Mouse (Mus musculus): Measurements from ENCODE around the gene Dnah8.

Dnah8 gene

DNA sequence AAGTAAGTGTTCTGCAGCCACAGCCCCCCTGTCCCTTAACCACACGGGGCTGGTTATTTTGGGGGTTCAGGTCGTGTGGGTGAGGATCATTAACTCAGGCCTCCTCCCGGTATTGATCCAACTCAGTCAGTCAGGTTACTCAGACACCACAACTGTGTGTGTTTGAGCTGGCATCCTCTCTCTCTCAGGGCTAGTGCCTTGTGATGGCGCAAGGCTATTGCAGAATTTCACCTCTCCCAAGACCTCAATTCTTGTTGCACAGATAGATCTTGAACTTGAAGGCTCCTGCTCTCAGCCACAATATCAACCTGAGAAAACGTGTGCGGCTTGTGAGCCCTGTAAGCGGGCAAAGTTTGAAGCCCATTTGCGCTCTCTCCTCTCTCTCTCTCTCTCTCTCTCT, 38.0 kb downstream of the Dnah8 start:
- DNase-seq (ENCODE audit: low read depth, low spot score), result no peak

GRCm38 (mm10) chr17:30663170-30663569, 39.0 kb downstream of the Dnah8 start:
- DNase-seq (ENCODE audit: low read depth, low spot score), result no peak

DNA sequence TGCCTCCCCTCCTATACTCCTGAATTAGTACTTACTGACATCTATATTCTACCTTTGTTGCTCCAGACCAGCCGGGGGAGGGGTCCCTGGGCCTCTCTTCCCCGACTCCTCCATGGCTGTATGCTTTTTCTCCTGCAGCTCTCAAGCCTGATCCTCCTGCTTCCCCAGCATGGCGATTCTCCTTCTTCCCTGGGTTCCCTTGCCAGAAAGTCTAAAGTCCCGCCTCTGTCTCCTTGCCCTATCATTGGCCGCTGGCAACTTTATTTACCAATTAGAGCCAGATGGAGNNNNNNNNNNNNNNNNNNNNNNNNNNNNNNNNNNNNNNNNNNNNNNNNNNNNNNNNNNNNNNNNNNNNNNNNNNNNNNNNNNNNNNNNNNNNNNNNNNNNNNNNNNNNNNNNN, 40.7 kb downstream of the Dnah8 start:
- DNase-seq (ENCODE audit: low read depth, low spot score), result no peak

- DNase-seq (ENCODE audit: low read depth, low spot score), result no peak
Observed at GRCm38 (mm10) chr17:30672556-30672955, 48.4 kb downstream of the Dnah8 start.

GRCm38 (mm10) chr17:30673023-30673422, 48.9 kb downstream of the Dnah8 start:
- no peak for DNase-seq (ENCODE audit: low read depth, low spot score)

DNA sequence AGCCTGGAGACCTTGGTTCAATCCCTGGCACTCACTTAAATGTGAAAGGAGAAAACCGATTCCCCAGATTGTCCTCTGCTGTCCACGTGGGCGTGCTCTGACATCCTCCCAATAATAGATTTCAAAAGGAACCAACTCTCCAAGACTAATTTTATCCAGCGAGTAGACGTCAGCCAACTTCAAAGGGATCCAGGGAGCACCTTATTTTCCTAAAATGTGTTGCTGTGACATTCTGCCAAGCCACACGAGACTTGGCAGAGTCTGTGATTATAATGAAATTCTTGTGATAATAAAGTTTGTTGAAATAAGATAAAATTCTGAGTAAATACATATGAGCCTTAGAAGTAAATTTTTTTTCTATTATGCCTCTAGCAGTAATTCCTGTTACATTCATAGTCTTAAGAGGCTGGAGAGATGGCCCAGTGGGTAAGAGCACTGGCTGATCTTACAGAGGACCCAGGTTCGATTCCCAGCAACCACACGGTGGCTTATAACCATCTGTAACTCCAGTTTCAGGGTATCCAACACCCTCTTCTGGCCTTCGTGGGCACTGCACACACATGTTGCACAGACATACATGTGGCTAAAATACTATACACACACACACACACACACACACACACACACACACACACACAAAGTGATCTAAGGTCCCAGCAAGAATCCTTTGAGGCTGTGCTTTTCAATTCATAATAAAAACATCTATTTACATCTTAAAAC, 51.0 kb downstream of the Dnah8 start:
- DNase-seq (ENCODE audit: low read depth, low spot score), result no peak

DNA sequence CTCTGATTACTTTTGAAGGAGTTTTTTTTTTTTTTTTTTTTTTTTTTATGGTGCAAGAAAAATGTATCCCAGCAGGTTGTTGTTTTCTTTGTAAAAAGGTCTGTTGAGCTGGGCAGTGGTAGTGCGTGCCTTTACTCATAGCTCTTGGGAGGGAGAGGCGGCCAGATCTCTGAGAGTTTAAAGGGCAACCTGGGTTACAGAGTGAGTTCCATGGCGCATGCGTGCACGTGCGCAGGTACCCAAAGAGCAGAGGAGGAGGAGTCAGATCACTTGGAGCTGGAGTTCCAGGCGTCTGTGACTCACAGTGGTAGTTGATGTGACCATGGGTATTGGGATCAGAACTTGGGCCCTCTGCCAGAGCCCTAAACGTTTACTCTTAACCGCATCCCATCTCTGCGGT, 54.4 kb downstream of the Dnah8 start:
- no peak for DNase-seq (ENCODE audit: low read depth, low spot score)

GRCm38 (mm10) chr17:30679612-30680011, 55.5 kb downstream of the Dnah8 start:
- DNase-seq (ENCODE audit: low read depth, low spot score), result no peak

GRCm38 (mm10) chr17:30681604-30682003, 57.5 kb downstream of the Dnah8 start:
- peak; percentile 82 for DNase-seq (ENCODE audit: low read depth, low spot score)

GRCm38 (mm10) chr17:30690181-30690580, 66.0 kb downstream of the Dnah8 start:
- DNase-seq (ENCODE audit: low read depth, low spot score), result no peak

DNA sequence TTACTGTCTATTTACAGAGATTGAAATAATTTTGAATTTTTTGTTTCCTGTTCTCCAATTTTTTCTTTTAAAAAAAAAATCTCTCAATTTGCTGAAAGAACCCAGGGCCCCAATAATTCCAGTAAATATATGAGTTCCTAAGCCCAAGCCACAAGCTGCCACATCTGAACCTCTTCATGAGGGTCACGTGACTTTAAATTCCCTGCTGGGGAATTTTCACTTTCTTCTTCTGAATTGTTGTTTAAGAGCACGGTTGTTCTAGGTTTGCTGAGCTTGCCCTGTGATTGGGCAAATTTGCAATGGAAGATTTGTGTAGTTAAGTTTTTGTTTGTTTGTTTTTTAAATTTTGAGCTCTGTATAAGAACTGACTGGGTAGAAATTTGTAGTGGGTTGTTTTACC, 67.3 kb downstream of the Dnah8 start:
- DNase-seq (ENCODE audit: low read depth, low spot score), result no peak

DNA sequence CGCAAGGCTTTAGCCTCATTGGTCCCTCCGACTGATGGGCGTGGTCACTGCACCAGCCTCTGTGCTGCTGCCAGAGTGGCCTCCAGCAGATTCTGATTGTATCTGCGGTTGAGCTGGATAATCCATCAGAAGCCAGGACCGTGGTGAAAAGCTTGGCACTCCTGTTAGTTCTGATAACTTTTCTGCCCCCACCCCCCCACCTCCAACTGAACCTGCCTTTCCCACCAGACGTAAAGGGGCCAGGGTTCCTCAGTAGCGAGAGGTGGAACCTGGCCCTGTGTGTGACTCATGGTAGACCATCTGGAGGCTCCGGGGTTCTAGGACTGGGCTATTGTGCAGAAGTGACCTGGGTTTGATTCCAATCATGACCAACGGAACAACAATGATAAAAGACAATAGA, 70.1 kb downstream of the Dnah8 start:
- no peak for DNase-seq (ENCODE audit: low read depth, low spot score)

DNA sequence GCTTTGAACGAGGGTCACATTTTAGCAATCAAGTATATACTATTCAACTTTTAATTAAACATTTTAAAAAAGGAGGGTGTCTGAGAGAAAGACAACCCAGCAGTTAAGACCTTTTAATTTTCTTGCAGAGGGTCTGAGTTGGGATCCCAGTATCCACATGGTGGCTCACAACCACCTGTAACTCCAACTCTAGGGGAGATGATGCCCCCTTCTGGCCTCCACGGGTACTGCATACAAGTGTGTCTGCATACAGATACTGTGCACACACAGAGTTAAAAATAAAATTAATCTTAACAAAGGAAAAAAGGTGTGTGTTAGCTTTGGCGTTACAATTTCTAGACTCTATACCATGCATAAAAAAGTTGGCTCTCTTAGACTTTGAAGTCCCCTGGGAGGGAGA, 90.6 kb downstream of the Dnah8 start:
- peak; percentile 21 for DNase-seq (ENCODE audit: low read depth, low spot score)

GRCm38 (mm10) chr17:30718197-30718596, 94.0 kb downstream of the Dnah8 start:
- DNase-seq (ENCODE audit: low read depth, low spot score), result no peak

GRCm38 (mm10) chr17:30719031-30719430, 94.9 kb downstream of the Dnah8 start:
- DNase-seq (ENCODE audit: low read depth, low spot score), result no peak

DNA sequence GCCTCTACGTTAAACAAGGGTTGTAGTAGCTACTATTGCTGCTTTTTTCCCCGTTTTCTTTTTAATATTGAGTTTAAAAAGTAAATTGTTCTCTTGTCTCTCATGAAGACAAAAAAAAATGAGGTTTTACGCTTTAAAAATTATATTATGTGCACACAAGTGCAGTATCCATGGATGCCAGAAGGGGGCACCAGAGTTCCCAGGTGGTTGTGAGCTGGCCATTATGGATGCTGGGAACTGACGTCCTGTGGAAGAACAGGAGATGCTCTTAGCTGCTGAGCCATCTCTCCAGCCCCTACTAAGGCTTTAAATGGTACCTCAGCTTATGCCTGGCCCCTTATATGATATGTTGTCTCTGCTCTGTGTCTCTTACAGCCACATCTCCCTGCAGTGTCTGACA, 103.6 kb downstream of the Dnah8 start:
- DNase-seq (ENCODE audit: low read depth, low spot score), result peak; percentile 20

DNA sequence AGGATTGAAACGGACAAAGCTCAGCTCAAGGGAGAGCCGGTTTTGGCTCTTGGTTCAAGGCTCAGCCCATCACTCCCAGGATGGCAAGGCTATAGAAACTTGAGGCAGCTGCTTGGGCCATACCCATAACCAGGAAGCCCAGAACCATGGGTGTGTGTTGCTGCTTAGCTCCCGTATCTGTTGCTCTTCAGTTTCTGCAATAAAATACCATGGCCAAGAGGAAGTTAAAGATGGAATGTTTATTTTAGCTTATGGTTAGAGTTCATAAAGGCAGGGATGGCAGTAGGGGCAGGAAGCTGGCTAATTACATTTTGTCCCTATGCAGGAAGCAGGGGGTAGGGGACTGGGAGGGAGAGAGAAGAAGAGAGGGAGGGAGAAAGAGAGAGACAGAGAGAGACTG, 108.6 kb downstream of the Dnah8 start:
- DNase-seq (ENCODE audit: low read depth, low spot score), result no peak

- no peak for DNase-seq (ENCODE audit: low read depth, low spot score)
Observed at GRCm38 (mm10) chr17:30734770-30735169, 110.6 kb downstream of the Dnah8 start.

DNA sequence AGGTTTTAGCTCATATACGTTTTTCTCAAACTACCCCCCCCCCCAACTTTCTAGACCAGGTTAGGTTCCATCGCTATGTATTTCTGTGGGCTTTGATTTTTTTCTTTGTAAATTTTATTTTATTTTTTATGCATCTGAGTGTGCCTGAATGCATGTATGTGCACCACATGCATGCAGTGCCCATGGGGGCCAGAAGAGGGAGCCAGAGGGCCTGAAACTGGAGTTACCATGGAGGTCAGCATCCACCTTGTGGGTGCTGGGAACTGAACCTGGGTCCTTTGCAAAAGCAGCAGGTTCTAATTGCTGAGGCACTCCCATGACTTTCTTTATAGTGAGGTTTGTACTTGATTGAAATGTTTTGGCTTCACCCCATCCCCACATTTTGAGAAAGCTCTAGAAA, 111.3 kb downstream of the Dnah8 start:
- DNase-seq (ENCODE audit: low read depth, low spot score), result peak; percentile 10

DNA sequence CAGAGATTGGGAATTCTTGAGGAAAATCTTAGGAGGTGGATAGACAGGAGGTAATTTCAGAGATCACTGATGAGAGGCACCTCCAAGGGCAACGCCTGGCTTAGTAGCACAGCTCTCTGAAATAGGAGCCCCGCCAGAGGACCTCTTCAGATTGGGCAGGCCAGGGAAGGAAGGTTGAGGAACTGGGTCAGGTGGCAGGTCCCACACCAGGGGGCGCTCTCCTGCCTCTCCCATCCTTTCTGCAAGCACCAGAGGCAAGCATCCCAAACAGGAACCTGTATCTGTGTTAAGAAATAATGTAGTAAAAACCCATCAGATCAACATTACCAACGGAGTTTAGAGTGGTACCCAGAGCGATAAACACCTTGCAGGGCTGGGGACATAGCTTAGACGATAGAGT, 113.6 kb downstream of the Dnah8 start:
- peak; percentile 40 for DNase-seq (ENCODE audit: low read depth, low spot score)

GRCm38 (mm10) chr17:30739769-30740168, 115.6 kb downstream of the Dnah8 start:
- no peak for DNase-seq (ENCODE audit: low read depth, low spot score)

GRCm38 (mm10) chr17:30743947-30744346, 119.8 kb downstream of the Dnah8 start:
- no peak for DNase-seq (ENCODE audit: low read depth, low spot score)

GRCm38 (mm10) chr17:30746056-30747024, 122.2 kb downstream of the Dnah8 start:
- peak; percentile 69 for DNase-seq (ENCODE audit: low read depth, low spot score)
